Mouse (Mus musculus) frontal cortex, postnatal 10 days (tissue): ENCODE results near the gene Sstr5.

Source experiments
- DNase-seq, 2 experiments: peaks; one replicate each; pipeline ENCODE4 v3.0.0; 2022; ENCODE audit warnings: low spot score in 2 of 2, mixed read lengths in 1 of 2

Gene Sstr5

DNA sequence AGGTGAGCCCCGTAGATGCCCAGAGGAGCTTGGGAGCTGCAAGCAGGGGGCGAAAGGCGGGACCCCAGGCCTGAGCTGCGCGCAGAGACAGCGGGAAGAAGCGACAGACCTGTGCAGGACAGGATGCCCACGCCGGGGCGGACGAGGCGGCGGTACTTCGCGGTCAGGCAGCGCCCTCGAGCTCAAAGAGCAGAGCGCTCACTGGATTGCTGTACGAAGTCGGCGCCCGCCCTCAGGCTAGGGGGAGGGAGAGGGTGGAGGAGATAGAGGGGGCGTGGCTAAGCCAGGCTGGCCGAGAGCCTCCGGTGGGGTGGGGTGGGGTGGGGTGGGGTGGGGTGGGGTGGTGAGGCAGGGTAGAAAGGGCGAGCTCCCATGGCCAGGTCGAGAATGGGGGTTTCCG is at the start of gene Sstr5:
Sstr5 (minus strand) TSS at position 276 of the 400 bp plus-strand sequence.
- no peak for DNase-seq

GRCm38 (mm10) chr17:25541768-25542167 is 44.7 kb upstream of the Sstr5 start:
- no peak for DNase-seq

DNA sequence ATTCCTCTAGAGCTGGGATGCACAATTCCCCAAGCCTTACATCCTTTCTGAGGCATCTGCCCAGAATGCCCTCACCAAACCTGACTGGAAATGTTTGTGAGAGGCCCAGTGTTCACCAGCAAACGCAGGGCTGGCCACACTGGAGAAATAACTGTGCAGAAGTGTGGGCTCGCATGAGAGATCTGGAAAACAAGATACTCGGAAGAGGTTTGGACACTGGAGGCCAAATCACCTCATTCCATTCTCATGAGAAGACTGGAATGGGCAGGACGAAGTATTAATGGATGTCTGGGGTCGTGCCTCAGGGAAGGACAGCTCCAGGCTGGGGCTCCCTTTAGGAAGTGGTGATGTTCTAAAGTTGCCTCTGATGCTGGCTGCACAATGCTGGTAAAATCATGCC is 43.6 kb upstream of the Sstr5 start:
- no peak for DNase-seq

DNA sequence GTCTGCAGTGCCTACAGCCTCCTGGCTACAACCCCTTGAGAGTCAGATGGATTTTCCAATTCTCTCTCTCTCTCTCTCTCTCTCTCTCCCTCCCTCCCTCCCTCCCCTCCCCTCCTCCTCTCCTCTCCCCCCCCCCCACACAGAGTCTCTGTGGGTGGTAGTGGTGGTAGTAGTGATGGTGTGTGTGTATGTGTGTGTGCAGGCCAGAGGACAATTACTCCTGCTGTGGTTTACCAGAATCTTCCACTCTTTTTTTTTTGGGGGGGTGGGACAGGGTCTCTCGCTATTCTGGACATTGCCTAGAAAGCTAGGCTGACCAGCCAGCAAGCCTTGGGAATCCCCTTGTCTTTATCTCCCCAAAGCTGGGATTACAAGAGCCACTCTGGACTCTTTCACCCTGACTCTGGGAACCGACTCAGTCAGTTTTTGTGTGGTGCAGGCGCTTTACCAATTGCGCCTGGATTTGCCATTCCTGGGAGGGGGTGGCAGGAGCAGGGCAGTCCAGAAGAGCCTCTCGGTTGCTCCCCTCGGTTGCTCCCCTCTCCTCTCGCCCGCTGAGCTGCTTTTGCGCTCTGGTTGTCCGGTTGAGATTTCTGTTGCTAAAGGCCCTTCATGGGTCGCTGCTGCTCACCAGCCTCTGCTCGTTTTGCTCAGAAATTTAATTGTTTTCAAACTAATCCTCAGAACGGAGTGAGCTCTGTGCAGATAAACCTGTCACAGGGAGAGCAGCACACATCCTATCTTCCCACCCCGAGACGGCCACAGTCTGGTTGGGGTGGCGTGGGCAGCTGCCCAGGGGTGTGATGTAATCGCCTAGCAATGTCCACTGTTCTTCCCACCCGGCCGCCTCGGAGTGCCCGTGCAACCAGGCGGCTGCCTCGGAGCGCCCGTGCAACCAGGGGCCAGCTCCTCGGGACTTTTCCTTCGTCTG is 42.1 kb upstream of the Sstr5 start:
- no peak for DNase-seq

DNA sequence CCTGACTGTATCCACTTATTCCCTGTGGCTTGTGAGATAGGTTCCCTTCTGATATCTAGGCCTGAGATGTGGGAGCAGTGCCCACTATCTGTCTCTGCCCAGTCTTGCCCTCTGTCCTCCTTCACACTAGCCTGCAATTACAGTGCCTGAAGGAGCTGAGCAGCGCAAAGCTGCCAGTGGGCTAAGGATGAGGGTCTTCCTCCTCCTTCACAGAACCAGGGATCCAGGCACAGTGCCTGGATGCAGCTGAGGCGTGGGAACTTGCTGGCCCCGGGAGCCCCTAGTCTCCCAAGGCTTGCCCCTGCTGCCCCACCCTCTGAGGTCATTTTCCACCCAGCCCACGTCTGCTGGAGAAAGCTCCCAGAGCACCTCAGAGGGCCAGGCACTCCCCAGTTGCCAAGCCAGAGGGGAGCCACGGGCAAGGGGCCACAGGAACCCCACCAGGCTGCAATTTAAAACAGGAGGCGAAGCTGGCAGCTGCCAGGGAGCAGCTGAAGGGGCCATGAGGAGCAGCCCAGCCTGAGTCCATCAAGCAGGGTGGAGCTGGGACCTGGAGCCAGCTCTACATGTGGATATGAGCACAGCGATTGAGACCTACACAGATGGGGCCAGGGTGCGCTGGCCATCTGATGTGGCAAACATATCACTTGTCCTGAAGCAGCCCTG is 33.4 kb upstream of the Sstr5 start:
- DNase-seq: peak in 1 of 2 experiments; percentile 22

- DNase-seq: no peak
Measured at GRCm38 (mm10) chr17:25522080-25522479, 25.0 kb upstream of the Sstr5 start.

GRCm38 (mm10) chr17:25520492-25520891 is 23.4 kb upstream of the Sstr5 start:
- DNase-seq: no peak

GRCm38 (mm10) chr17:25519511-25519910 is 22.4 kb upstream of the Sstr5 start:
- peak; percentile 39 to 50 for DNase-seq

- peak; percentile 59 to 66 for DNase-seq
Measured at GRCm38 (mm10) chr17:25518144-25518543, 21.1 kb upstream of the Sstr5 start.

DNA sequence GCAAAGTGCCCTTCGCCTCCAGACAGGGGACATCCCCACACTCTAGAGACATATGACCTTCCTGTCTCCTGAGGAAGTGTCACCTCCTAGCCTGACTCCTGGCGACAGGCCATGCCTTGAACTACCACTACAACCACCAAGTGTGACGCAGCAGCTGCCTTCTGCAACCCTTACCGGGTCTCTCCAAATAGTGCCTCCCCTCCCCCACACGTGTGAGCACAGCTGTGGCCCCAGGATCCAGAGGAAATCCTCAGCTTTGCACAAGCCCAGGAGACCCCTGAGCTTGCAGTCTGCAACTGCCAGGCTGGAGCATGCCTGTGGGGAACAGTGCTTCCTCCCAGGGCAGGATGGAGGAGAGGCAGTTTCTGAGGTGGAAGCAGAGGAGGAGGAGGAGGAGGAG is 19.2 kb upstream of the Sstr5 start:
- DNase-seq: no peak

- no peak for DNase-seq
Measured at GRCm38 (mm10) chr17:25514055-25514454, 17.0 kb upstream of the Sstr5 start.

DNA sequence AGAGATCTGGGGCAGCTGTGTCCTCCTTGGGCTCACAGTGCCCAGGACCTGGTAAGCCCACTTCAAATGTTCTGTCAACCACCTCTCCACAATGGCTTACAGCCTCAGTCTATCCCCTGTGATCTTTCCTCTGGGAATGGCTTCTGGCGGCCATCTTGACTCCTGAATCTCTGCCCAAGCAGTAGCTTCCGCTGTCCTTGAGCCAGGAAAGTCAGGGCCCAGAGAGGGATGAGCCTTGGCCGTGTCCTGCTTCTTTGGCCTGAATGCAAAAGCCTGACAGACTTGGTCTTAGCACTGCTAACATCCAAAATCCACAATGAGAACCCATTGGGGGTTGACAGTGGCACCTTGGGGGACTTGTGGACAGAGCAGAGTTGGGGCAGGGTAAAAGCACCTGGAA is 14.8 kb upstream of the Sstr5 start:
- DNase-seq: no peak

DNA sequence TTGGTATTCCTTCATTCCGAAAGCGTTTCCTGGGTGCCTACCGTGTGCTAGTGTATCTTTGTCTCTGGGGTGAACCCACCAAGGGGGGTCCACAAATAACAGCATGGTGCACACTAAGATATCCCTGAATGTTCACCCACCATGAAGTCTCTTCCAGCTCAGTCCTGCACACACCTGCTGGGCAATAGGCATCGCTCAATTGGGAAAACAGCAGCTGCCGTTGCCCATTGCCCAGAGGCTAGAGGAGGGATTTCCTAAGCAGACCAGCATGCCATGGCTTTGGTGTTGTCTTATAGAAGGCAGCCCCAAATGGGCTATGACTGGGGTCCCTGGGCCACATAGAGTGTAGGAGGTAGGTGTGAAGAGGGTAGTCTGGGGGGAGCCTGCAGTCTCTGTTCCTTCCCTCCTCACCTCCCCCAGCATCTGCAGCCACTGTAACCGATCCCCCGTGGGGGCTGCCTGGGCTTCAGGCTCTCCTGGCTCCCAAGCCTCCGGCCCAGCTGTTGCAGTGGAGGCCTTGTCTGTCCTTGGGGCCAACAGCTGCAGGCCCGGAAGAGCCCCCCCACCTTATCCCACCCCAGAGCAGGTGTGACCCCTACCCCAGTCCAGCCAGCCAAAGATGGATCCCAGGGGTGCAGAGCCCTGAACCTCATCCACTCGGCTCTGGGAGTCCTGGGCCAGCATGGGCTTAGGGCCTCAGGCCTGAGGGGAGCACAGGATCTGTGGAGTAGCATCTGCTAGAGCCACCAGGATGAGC is 13.2 kb upstream of the Sstr5 start:
- DNase-seq: no peak

DNA sequence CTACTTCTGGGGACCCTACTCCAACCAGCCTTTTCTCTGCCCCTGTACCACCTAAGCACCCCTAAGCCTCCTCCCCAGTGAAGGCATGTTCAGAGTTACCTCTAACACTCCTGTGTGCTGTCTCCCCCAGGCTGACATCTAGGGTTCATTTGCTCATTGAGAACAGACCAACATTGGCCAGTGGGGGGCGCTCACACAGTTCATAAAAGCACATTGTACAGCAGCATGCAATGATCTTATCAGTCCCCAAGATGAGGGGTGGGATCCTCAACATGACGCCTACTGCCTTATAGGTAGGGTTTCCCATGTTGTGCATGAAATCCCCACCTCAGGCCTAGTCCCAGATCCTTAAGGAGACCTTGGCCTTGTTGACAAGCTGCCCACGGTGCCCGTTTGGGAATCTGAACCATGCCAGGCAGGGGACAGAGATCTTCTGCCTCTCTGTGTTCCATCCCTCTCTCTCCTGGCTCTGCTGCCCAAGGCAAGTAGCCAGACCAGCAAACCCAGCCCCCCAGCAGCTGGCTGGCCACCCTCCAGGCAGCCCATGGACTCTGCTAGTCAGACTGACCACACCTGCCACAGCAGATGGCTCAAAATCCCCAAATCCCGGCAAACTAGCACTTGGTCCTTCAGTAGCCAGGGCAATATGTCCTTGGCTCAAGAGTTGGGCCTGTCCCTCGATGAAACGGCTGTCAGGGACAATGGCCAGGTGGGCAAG is 11.9 kb upstream of the Sstr5 start:
- DNase-seq: peak; percentile 59 to 73

GRCm38 (mm10) chr17:25507799-25508198 is 10.7 kb upstream of the Sstr5 start:
- peak; percentile 34 to 73 for DNase-seq

GRCm38 (mm10) chr17:25502599-25502998 is 5.5 kb upstream of the Sstr5 start:
- DNase-seq: no peak

GRCm38 (mm10) chr17:25482092-25482491 is 15.0 kb downstream of the Sstr5 start:
- no peak for DNase-seq

- DNase-seq: no peak
Measured at GRCm38 (mm10) chr17:25480820-25481219, 16.3 kb downstream of the Sstr5 start.

- DNase-seq: no peak
Measured at GRCm38 (mm10) chr17:25480152-25480551, 16.9 kb downstream of the Sstr5 start.

- peak in 1 of 2 experiments; percentile 65 for DNase-seq
Measured at GRCm38 (mm10) chr17:25475946-25476744, 20.9 kb downstream of the Sstr5 start.
